Mouse (Mus musculus): Measurements from ENCODE around the gene Zfp455. TPM values are rescaled to one million over a fixed set of nuclear protein-coding genes. Genes with fewer than 3 reads are reported as not detected.

Gene Zfp455
- polyA plus RNA-seq, 1 experiment from 2014 or later = 1.0 TPM

Other genes with a start within 250 kb of the Zfp455 start
- gene Zfp712, start 133.3 kb upstream of the Zfp455 start, polyA plus RNA-seq (2014; fragmentation: Nextera tagmentation; extraction: Ambion mirVana) = 3.1 TPM in 2 replicates
- 3.8 and 4.0 TPM in 2 replicates for gene Zfp708, start 96.5 kb upstream of the Zfp455 start, polyA plus RNA-seq (2014; fragmentation: Nextera tagmentation; extraction: Ambion mirVana)
- 1.6 and 2.7 TPM in 2 replicates for gene Gm28557, start 85.9 kb upstream of the Zfp455 start, polyA plus RNA-seq (2014; fragmentation: Nextera tagmentation; extraction: Ambion mirVana)
- 0.12 and 0.20 TPM in 2 replicates for gene Rslcan18, start 78.2 kb upstream of the Zfp455 start, polyA plus RNA-seq (2014; fragmentation: Nextera tagmentation; extraction: Ambion mirVana)
- gene Zfp759, start 72.8 kb upstream of the Zfp455 start, polyA plus RNA-seq (2014; fragmentation: Nextera tagmentation; extraction: Ambion mirVana) = 1.3 and 1.7 TPM in 2 replicates
- 3.6 and 3.8 TPM in 2 replicates for gene Rsl1, start 21.3 kb upstream of the Zfp455 start, polyA plus RNA-seq (2014; fragmentation: Nextera tagmentation; extraction: Ambion mirVana)
- 1.2 and 1.6 TPM in 2 replicates for gene Zfp458, start 84.0 kb downstream of the Zfp455 start, polyA plus RNA-seq (2014; fragmentation: Nextera tagmentation; extraction: Ambion mirVana)
- 0.94 and 1.7 TPM in 2 replicates for gene Zfp457, start 112.0 kb downstream of the Zfp455 start, polyA plus RNA-seq (2014; fragmentation: Nextera tagmentation; extraction: Ambion mirVana)
- 1.2 and 1.4 TPM in 2 replicates for gene Zfp595, start 138.1 kb downstream of the Zfp455 start, polyA plus RNA-seq (2014; fragmentation: Nextera tagmentation; extraction: Ambion mirVana)
- 0.89 and 0.97 TPM in 2 replicates for gene Gm28044, start 166.0 kb downstream of the Zfp455 start, polyA plus RNA-seq (2014; fragmentation: Nextera tagmentation; extraction: Ambion mirVana)
- gene Zfp953, start 166.1 kb downstream of the Zfp455 start, polyA plus RNA-seq (2014; fragmentation: Nextera tagmentation; extraction: Ambion mirVana) = 0.72 and 0.93 TPM in 2 replicates
- 0.73 TPM in 1 of 2 replicates, not detected in the other for gene Gm28041, start 181.2 kb downstream of the Zfp455 start, polyA plus RNA-seq (2014; fragmentation: Nextera tagmentation; extraction: Ambion mirVana)
- gene Zfp456, start 181.3 kb downstream of the Zfp455 start, polyA plus RNA-seq (2014; fragmentation: Nextera tagmentation; extraction: Ambion mirVana) = 1.2 and 1.4 TPM in 2 replicates
- 2.8 and 4.6 TPM in 2 replicates for gene Zfp429, start 205.3 kb downstream of the Zfp455 start, polyA plus RNA-seq (2014; fragmentation: Nextera tagmentation; extraction: Ambion mirVana)
- 0.36 and 0.49 TPM in 2 replicates for gene Zfp459, start 226.9 kb downstream of the Zfp455 start, polyA plus RNA-seq (2014; fragmentation: Nextera tagmentation; extraction: Ambion mirVana)